Mouse (Mus musculus) lung, adult 18-20 months (tissue): ENCODE measurements at regions not wholly inside any gene's neighbourhood (a gene's known extent, or its start where the extent isn't known, plus 50 kb on each side); places are given as distances from the start of the nearest gene placed in this dataset.
"Not testable (repeated sequence)": the region's sequence is repeated elsewhere in the genome, so short reads cannot be mapped to it uniquely, and the experiment has no call there.

Source experiments
- DNase-seq, 2 experiments: peaks; one replicate each; pipeline ENCODE4 v3.0.0; 2022; ENCODE audit warnings: mixed read lengths in 2 of 2

DNA sequence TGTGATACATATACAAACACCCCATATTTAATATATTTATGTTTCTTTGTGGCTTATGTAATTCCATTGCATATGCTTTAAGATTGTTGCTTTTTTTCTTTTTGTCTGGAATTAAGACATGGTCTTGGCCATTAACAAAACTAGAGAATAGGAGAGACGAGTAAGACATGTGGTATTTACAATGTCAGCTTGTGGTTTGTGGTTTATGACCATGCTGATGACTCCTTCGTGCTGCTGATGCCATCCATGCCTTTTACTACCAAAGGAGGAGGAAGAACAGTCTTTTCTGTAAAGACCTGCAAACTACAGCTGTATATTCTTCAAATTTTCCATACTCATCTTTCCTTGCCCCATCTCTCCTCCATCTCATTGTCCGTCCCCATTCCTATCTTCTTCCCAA, 552.7 kb downstream of the Hdgfl1 start:
- DNase-seq: no peak

DNA sequence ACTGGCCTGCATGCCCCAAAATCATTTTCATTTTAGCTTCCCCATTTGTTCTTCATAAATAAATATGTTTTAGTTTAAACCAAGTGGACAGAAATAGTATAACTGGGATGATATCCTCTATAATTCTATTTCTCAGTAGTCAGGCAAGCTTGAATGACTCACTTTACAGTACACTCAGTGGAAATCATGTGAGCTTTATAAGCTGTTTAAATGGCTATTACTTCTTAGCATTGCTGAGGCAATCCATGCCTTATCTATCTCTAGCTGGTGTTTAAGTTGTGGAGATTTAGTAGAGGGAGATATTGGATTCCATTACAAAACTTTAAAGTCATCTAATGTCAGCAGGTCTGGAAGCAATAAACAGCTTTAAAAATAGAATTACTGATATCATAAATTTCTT, 553.4 kb downstream of the Hdgfl1 start:
- DNase-seq: no peak

GRCm38 (mm10) chr13:26205532-26206105, 564.3 kb downstream of the Hdgfl1 start:
- DNase-seq: no peak

- no peak for DNase-seq
Measured at GRCm38 (mm10) chr13:26194646-26195045, 575.3 kb downstream of the Hdgfl1 start.

- DNase-seq: no peak
Measured at GRCm38 (mm10) chr13:26183879-26184278, 586.1 kb downstream of the Hdgfl1 start.

- no peak for DNase-seq
Measured at GRCm38 (mm10) chr13:26171891-26172482, 598.0 kb downstream of the Hdgfl1 start.

DNA sequence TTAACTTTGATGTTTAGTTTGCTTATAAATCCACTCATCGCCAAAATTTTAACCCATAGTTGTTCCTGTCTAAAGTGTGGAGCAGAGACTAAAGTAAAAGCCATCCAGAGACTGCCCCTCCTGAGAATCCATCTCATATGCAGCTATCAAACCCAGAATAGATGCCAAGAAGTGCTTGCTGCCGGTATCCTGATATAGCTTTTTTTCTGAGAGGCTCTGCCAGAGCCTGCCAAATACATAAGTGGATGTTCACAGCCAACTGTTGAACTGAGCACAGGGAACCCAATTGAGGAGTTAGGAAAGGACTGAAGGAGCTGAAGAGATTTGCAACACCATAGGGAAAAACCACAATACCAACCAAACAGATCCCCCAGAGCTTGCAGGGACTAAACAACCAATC, 600.3 kb downstream of the Hdgfl1 start:
- no peak for DNase-seq

DNA sequence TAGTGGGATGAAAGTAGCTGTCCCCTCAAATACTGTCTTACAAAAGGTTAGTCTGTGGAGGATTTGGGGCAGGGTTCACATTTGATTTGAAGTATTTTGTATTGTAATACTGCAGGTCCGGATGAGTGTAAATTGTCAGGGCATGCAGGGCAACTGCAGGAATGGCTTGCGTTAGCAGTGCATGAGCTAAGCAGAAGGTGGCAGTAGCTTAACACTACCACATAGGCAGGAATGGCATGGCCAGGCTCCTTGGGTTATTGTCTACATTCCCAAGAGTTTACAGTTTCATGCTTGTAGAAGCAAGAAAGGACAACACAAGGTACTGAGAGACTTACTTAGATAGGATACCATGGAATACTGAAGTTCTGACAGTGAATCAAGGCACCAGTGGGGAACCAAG, 611.3 kb downstream of the Hdgfl1 start:
- DNase-seq: no peak

DNA sequence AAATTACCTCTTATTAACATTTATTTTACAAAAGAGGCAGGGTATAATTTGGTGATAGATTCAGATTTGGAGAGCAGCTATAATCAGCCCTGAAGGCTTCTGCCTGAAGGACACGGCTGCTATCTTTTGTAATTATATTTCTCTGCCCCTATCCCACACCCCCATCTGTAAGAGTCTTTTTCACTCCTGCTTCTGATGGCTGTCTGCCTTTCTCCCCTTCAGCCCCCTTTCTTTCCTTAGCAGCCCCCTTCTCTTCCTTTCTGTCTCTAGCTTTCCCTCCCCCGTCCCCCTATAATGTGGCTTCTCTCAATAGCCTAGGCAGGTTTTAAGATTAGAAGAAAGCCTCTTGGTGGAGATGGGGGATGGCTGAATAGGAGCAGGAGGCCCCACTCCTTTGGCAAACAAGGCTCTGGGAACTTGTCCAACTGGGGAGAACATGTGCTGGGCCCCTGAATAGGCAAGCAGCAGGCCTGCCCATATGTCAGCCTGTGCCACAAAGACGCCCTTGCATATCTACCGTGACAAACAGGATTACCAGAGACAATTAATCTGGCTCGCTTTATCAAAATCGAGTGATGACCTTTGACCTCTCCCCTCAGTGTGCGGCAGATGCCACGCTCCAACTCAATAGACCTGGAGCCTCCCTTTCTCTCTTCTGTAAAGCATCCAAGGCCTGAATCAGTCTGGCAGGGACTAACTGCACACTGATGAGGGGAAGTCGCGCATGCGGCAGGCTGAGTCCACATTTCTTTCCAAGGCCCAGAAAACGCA, 615.1 kb downstream of the Hdgfl1 start:
- DNase-seq: peak in 1 of 2 experiments; percentile 30

DNA sequence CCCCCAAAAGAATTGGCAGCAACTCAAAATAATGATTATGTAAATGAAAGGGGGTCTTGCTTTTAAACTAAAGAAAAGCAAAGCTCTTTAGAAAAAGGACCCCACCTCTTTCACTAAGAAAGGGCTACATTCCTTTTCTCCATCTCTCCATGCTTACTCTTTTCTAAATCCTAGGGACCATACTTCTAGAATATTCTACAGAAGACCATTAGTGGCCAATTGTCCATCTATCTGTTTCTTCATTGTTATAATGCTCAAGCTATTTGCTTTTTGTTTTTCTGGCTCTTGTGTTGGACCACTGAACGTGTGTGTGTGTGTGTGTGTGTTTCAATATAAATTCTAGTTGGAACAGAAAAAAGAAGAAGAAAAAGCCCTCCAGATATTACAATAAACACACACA, 615.7 kb downstream of the Hdgfl1 start:
- no peak for DNase-seq

GRCm38 (mm10) chr13:26153093-26153492, 616.9 kb downstream of the Hdgfl1 start:
- no peak for DNase-seq

GRCm38 (mm10) chr13:26150426-26150825, 619.5 kb downstream of the Hdgfl1 start:
- DNase-seq: no peak

DNA sequence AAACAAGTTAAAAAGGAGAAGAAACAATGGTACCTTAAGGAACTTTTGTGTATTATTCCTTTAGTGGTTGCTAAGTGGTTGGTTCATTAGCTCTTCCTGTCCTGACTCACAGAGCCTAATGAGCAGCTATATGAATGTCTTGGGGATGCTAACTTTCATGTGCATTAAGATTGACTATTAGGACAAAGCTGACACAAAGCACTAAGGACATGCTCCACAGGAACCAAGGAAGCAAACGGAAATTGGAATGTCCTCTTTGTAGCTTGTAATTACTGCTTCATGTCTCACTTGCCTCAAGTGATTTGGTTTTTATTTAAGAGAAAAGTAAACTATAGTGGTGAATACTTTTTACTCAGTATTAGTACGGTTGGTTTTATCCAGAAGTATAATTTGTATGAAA, 627.2 kb downstream of the Hdgfl1 start:
- DNase-seq: no peak

GRCm38 (mm10) chr13:26119363-26119762, 650.6 kb downstream of the Hdgfl1 start:
- DNase-seq: no peak

- DNase-seq: no peak
Measured at GRCm38 (mm10) chr13:26114136-26114535, 655.8 kb downstream of the Hdgfl1 start.

- not testable (repeated sequence) for DNase-seq
Measured at GRCm38 (mm10) chr13:26113723-26114122, 656.2 kb downstream of the Hdgfl1 start.

- DNase-seq: no peak
Measured at GRCm38 (mm10) chr13:26112579-26112978, 657.4 kb downstream of the Hdgfl1 start.

GRCm38 (mm10) chr13:26109013-26109412, 661.0 kb downstream of the Hdgfl1 start:
- no peak for DNase-seq

DNA sequence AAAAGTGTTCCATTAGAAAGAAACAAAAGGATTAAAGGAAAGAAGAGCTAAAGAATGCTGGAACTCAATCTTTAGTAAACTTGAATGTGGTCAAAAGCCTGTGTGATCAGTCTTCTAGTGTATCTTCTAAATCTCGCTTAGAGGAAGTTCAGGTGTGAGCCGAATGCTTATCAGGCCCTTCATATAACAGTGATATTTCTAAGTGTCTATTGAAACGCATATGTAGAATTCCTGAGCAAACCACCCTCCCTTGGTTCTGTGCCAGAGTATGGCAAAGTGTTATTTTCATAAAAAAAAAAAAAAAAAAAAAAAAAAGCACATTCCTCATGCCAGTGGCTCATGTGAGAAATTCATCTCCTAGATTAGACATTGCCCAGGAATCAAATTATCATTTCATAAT, 681.2 kb downstream of the Hdgfl1 start:
- no peak for DNase-seq

- DNase-seq: no peak
Measured at GRCm38 (mm10) chr13:26080814-26081213, 689.2 kb downstream of the Hdgfl1 start.

DNA sequence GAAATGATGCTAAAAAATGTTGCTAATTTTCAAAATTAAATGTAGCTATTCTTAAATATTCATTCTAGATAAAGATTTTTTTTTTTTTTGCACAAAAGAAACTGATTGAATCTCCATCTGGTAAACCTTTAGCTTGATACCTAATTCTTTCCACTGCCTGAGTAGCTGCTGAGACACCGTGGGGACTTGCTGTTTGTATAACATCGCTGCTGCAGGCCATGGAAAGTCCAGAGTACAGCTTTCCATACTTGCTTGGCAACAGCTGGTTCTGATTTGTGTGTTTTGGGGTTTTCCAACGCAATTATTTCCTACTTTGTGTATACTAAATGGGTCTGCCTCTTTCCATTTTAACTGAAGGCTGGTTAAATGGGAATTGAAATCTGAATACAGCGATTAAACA, 689.7 kb downstream of the Hdgfl1 start:
- no peak for DNase-seq

- DNase-seq: no peak
Measured at GRCm38 (mm10) chr13:26079362-26079761, 690.6 kb downstream of the Hdgfl1 start.

GRCm38 (mm10) chr13:26061322-26061721, 708.6 kb downstream of the Hdgfl1 start:
- no peak for DNase-seq

- no peak for DNase-seq
Measured at GRCm38 (mm10) chr13:26037699-26038098, 732.3 kb downstream of the Hdgfl1 start.
